Mouse (Mus musculus) brain, embryonic 14.5 days (tissue): ENCODE data around the gene Slc9a8. TPM values are rescaled to one million over a fixed set of nuclear protein-coding genes. Genes with fewer than 3 reads are reported as not detected.
"Not testable (repeated sequence)": the region's sequence is repeated elsewhere in the genome, so short reads cannot be mapped to it uniquely, and the experiment has no call there.

Experiments used
- DNase-seq: peaks from one replicate; pipeline ENCODE4 v3.0.0-alpha.2; 2011; ENCODE audit warnings: low read depth
- CTCF ChIP-seq: fragments of 200-500 bp; IDR thresholded peaks from 2 replicates; pipeline ENCODE4 v1.5.1; 2012; ENCODE audit warnings: inconsistent platforms, mild to moderate bottlenecking, moderate library complexity, borderline replicate concordance; ENCODE audit not compliant: insufficient read depth, insufficient read length; ENCODE audit errors: extremely low read depth
- POLR2A ChIP-seq: fragments of 200-500 bp; IDR thresholded peaks from 2 replicates; pipeline ENCODE4 v1.6.1; 2012; ENCODE audit warnings: mild to moderate bottlenecking, inconsistent platforms, borderline replicate concordance; ENCODE audit not compliant: poor library complexity, insufficient read depth, insufficient read length, severe bottlenecking; ENCODE audit errors: extremely low read depth
- polyA plus RNA-seq: library from polyadenylated mRNA; depleted of rRNA; stranded (reverse); fragments of >200 nt; gene quantifications from 2 replicates; pipeline ENCODE4 v1.2.3, GENCODE M21; 2012

The Slc9a8 gene
- polyA plus RNA-seq, 1 experiment: 45.5 TPM

- TF ChIP-seq POLR2A: no peak
- TF ChIP-seq CTCF: no peak
- DNase-seq: no peak
Measured at GRCm38 (mm10) chr2:167383666-167384083, 37.8 kb upstream of the Slc9a8 start.

- TF ChIP-seq POLR2A (no peak), CTCF (no peak)
- no peak for DNase-seq
Measured at GRCm38 (mm10) chr2:167386456-167386855, 35.1 kb upstream of the Slc9a8 start.

- TF ChIP-seq POLR2A: no peak
- TF ChIP-seq CTCF: no peak
- DNase-seq: no peak
Measured at GRCm38 (mm10) chr2:167386998-167387397, 34.5 kb upstream of the Slc9a8 start.

- TF ChIP-seq POLR2A (no peak), CTCF (no peak)
Measured at GRCm38 (mm10) chr2:167394426-167394825, 27.1 kb upstream of the Slc9a8 start.

GRCm38 (mm10) chr2:167396420-167396819, 25.1 kb upstream of the Slc9a8 start:
- DNase-seq: not testable (repeated sequence)

More at GRCm38 (mm10) chr2:167394426-167394825, 27.1 kb upstream of the Slc9a8 start:
- DNase-seq: no peak

GRCm38 (mm10) chr2:167399012-167399411, 22.5 kb upstream of the Slc9a8 start:
- TF ChIP-seq CTCF (no peak), POLR2A (no peak)
- DNase-seq: no peak

GRCm38 (mm10) chr2:167399646-167400045, 21.9 kb upstream of the Slc9a8 start:
- no peak for TF ChIP-seq POLR2A
- no peak for TF ChIP-seq CTCF
- DNase-seq: no peak

- DNase-seq: no peak
- TF ChIP-seq CTCF (no peak), POLR2A (no peak)
Measured at GRCm38 (mm10) chr2:167403085-167403484, 18.4 kb upstream of the Slc9a8 start.

- no peak for DNase-seq
- TF ChIP-seq POLR2A: no peak
- TF ChIP-seq CTCF: no peak
Measured at GRCm38 (mm10) chr2:167405101-167405880, 16.2 kb upstream of the Slc9a8 start.

- TF ChIP-seq CTCF (no peak), POLR2A (no peak)
- DNase-seq: no peak
Measured at GRCm38 (mm10) chr2:167407296-167407929, 14.1 kb upstream of the Slc9a8 start.

GRCm38 (mm10) chr2:167414461-167414860, 7.1 kb upstream of the Slc9a8 start:
- DNase-seq: no peak
- TF ChIP-seq POLR2A (no peak), CTCF (no peak)
